Mouse (Mus musculus) heart, postnatal 0 days (tissue): ENCODE data around the gene Ifnz. TPM values are rescaled to one million over a fixed set of nuclear protein-coding genes. Genes with fewer than 3 reads are reported as not detected.
"Not testable (repeated sequence)": the region's sequence is repeated elsewhere in the genome, so short reads cannot be mapped to it uniquely, and the experiment has no call there.

ENCODE experiments used
- ATAC-seq: fragments of 200-750 bp; cut with Nextera tagmentation; 2 replicates; pipeline ENCODE4 v1.8.0; 2017; ENCODE audit warnings: low read depth, moderate number of reproducible peaks, moderate library complexity; ENCODE audit not compliant: insufficient read depth
- DNase-seq: peaks from one replicate; pipeline ENCODE4 v3.0.0-alpha.2; 2016; ENCODE audit warnings: low spot score
- H3K27ac ChIP-seq: fragments of 300-500 bp; sonication (generic); 2 replicates; pipeline ENCODE4 v1.5.1; 2014; ENCODE audit warnings: low read depth, mild to moderate bottlenecking
- H3K27me3 ChIP-seq: fragments of 300-500 bp; sonication (generic); 2 replicates; pipeline ENCODE4 v1.6.1; 2014; ENCODE audit warnings: low read length, mixed read lengths; ENCODE audit not compliant: control insufficient read depth, insufficient read depth
- H3K36me3 ChIP-seq: fragments of 300-500 bp; sonication (generic); replicated peaks from 2 replicates; pipeline ENCODE4 v1.6.1; 2014; ENCODE audit warnings: low read length, mixed read lengths; ENCODE audit not compliant: control insufficient read depth, insufficient read depth
- H3K4me1 ChIP-seq: fragments of 300-500 bp; sonication (generic); 2 replicates; pipeline ENCODE4 v1.6.1; 2014; ENCODE audit warnings: antibody characterized with exemption; ENCODE audit not compliant: control insufficient read depth, insufficient read depth
- H3K4me2 ChIP-seq: fragments of 300-500 bp; sonication (generic); 2 replicates; pipeline ENCODE4 v1.6.1; 2014; ENCODE audit warnings: low read depth, mild to moderate bottlenecking, low read length, moderate library complexity
- H3K4me3 ChIP-seq: fragments of 300-500 bp; sonication (generic); 2 replicates; pipeline ENCODE4 v1.5.1; 2014; ENCODE audit warnings: low read depth, low read length
- H3K9ac ChIP-seq: fragments of 300-500 bp; sonication (generic); replicated peaks from 2 replicates; pipeline ENCODE4 v1.6.1; 2014; ENCODE audit warnings: low read depth, low read length, mixed read lengths
- H3K9me3 ChIP-seq: fragments of 300-500 bp; sonication (generic); replicated peaks from 2 replicates; pipeline ENCODE4 v1.6.1; 2016; ENCODE audit warnings: low read length; ENCODE audit not compliant: control insufficient read depth
- CTCF ChIP-seq: IDR thresholded peaks from 2 replicates; pipeline ENCODE4 v1.5.1; 2016; ENCODE audit warnings: antibody characterized with exemption, control low read depth, low read depth
- EP300 ChIP-seq: IDR thresholded peaks from 2 replicates; pipeline ENCODE4 v1.6.1; 2016; ENCODE audit warnings: antibody characterized with exemption, low read depth
- WGBS: fragments of 180-500 bp; shearing (Covaris S2); extraction: QIAGEN DNeasy Blood & Tissue Kit; methylation state at CpG from one replicate; pipeline ENCODE4 v1.1.7; 2014; 5-methylcytosine and 5-hydroxymethylcytosine counted together
- polyA plus RNA-seq: library from polyadenylated mRNA; unstranded; fragments of >200 nt; fragmentation: Nextera tagmentation; extraction: Ambion mirVana; gene quantifications from 2 replicates; pipeline ENCODE4 v1.2.1, GENCODE M21; 2015
- total RNA-seq: library from RNA; depleted of rRNA; stranded (reverse); fragments of >200 nt; gene quantifications from 2 replicates; pipeline ENCODE4 v1.2.3, GENCODE M21; 2014; ENCODE audit warnings: low replicate concordance

Gene Ifnz
- total and polyA plus RNA-seq, 2 experiments from 2014 or later = 0.22 TPM; not detected in 1

DNA sequence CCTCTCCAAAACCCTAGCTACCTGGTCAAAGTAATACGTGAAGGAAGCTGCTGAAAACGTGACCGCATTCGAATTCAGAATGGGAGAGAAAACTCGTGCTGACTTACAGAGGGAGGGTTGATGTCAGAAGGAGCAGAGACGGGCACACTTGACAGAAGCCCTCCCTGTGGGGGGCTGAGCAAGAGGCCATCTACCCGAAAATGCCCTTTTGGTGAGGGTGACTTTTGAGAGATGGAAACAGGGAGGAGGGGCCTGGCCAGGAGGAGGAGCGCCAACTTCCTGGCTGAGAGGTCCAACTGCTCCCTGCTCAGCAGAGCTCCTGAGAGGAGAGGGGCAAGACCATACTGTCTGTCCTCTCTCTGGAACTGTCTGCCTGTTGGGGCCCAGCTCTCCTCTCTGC lies 23.3 kb downstream of the Ifnz start, which contains the start of gene Gm13288:
TSS of gene Gm13288 (plus strand) at position 301 of the 400 bp plus-strand sequence.
- not testable (repeated sequence) for H3K27ac ChIP-seq, H3K4me2 ChIP-seq, DNase-seq, H3K9me3 ChIP-seq, H3K36me3 ChIP-seq, ATAC-seq, H3K27me3 ChIP-seq, H3K9ac ChIP-seq, H3K4me1 ChIP-seq
- 0 out of 2 replicates have a peak within 1 kb of the TSS, but pooled peaks have one; percentile 24 for H3K4me3 ChIP-seq
- no CpG with 5 or more reads among the region's 8 CpGs for WGBS

DNA sequence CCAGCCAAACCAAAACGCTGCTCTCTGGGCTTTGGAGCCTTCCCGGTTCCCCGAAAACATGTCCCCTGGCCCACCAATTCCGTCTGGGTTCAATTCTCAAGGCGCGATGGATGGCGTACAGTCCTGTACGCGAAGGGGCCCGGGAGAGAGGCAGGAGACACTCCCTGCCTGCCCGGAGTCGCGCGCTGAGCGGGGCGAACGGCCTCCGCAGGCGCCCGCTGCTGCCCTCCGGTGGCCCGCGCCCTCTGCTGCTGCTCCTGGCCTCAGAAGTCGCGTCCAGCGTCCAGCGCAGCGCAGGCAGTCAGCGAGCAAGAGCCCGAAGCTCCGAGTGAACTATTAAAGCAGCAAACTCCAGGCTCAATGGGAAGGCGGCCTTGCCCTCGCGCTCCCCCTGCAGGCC lies 23.8 kb downstream of the Ifnz start:
- not testable (repeated sequence) for H3K9ac ChIP-seq, H3K9me3 ChIP-seq, H3K4me2 ChIP-seq, DNase-seq, H3K4me1 ChIP-seq, H3K27me3 ChIP-seq, H3K27ac ChIP-seq, H3K36me3 ChIP-seq, ATAC-seq
- 0% methylated on average over 4 of the region's 34 CpGs for WGBS
- 0 out of 2 replicates have a peak overlapping the region, but pooled peaks have one; percentile 24 for H3K4me3 ChIP-seq
- peak; percentile 32 for TF ChIP-seq CTCF

DNA sequence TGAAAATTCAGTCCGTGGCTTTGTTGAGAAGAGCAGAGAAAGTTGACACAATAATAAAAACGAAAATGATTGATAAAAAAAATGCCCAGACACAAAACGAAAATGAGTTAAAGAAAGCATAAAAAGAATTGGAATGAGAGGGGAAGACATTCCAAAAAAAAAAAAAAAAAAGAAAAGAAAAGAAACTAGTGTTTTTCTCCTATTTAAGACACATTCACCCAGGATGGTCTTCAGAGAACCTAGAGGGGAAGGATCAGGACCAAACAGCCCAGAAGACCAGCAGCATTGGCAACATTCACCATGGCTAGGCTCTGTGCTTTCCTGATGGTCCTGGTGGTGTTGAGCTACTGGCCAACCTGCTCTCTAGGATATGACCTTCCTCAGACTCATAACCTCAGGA lies 34.0 kb downstream of the Ifnz start, which contains the start of gene Ifna7:
TSS of gene Ifna7 (plus strand) at position 301 of the 400 bp plus-strand sequence.
- Histone ChIP-seq H3K9ac (no peak within 1 kb of the TSS), H3K27me3 (no peaks in the 10 kb centered on the region), H3K36me3 (no peaks in the 10 kb centered on the region), H3K4me3 (no peak within 1 kb of the TSS), H3K9me3 (no peaks in the 10 kb centered on the region), H3K27ac (no peak within 1 kb of the TSS), H3K4me1 (no peaks in the 10 kb centered on the region), H3K4me2 (no peak within 1 kb of the TSS)
- ATAC-seq = no peak
- 52% methylated on average over 3 of the region's 3 CpGs for WGBS
- no peak for TF ChIP-seq CTCF
- TF ChIP-seq EP300 = no peak
- DNase-seq = no peak

DNA sequence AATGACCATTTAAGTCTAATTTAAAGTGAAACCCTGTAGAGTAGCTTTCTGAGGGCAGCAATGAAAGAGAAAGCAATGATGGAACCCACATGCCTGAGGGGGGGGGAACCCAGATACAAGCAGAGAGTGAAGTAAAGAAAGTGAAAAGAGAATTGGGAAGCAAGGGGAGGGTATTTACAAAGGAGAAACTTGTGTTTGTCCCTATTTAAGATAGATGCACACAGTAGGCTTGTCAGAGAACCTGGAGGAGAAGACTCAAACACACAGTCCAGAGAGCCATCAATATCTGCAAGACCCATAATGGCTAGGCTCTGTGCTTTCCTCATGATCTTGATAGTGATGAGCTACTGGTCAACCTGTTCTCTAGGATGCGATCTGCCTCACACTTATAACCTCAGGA lies 37.7 kb downstream of the Ifnz start, which contains the start of gene Ifna11:
TSS of gene Ifna11 (plus strand) at position 301 of the 400 bp plus-strand sequence.
- Histone ChIP-seq H3K27me3 (no peaks in the 10 kb centered on the region), H3K27ac (no peak within 1 kb of the TSS), H3K4me1 (no peaks in the 10 kb centered on the region), H3K9me3 (no peaks in the 10 kb centered on the region), H3K4me2 (no peak within 1 kb of the TSS), H3K9ac (no peak within 1 kb of the TSS), H3K4me3 (no peak within 1 kb of the TSS), H3K36me3 (no peaks in the 10 kb centered on the region)
- no peak for ATAC-seq
- 57% methylated on average over 1 of the region's 1 CpGs for WGBS
- no peak for DNase-seq
- TF ChIP-seq EP300 (no peak), CTCF (no peak)

DNA sequence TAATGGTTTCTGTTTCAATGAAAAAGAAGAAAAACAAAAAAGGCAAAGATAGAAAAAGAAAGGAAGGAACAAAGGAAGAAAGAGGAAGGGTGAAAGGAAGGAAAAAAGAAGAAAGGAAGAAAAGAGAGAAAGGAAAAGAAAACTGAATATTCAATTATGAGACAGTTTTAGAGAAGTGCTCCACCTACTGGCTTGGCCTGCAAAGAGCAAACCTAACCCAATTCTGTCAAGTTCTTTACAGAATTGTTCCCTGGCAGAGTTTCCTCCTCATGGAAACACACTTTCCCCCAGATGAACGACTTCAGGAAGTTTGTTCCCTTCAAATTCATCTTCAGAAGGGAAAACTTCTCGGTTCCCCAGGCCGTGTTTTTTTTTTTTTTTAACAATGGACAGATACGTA lies 41.1 kb downstream of the Ifnz start:
- no peak overlapping the region for H3K4me3 ChIP-seq
- no peak overlapping the region for H3K4me2 ChIP-seq
- no peaks in the 10 kb centered on the region for H3K4me1 ChIP-seq
- WGBS = 25% methylated on average over 4 of the region's 4 CpGs
- H3K27me3 ChIP-seq = no peaks in the 10 kb centered on the region
- ATAC-seq = no peak
- no peaks in the 10 kb centered on the region for H3K36me3 ChIP-seq
- TF ChIP-seq CTCF = peak; percentile 42
- no peak for TF ChIP-seq EP300
- H3K27ac ChIP-seq = no peak overlapping the region
- no peak for DNase-seq
- H3K9ac ChIP-seq = no peak overlapping the region
- H3K9me3 ChIP-seq = no peaks in the 10 kb centered on the region

DNA sequence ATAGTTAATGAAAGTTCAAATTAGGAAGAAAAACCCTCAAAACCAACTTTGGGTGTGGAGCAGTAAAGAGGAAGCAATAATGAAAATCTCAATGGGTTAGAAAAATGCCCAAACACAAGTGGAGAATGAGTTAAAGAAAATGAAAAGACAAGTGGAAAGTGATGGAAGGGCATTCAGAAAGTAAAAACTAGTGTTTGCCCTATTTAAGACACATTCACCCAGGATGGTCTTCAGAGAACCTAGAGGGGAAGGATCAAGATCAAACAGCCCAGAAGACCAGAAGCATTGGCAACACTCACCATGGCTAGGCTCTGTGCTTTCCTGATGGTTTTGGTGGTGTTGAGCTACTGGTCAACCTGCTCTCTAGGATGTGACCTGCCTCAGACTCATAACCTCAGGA lies 45.2 kb downstream of the Ifnz start, which contains the start of gene Ifna6:
TSS of gene Ifna6 (plus strand) at position 301 of the 400 bp plus-strand sequence.
- not testable (repeated sequence) for H3K9ac ChIP-seq, DNase-seq, H3K4me2 ChIP-seq, H3K27ac ChIP-seq, H3K36me3 ChIP-seq, H3K4me3 ChIP-seq, ATAC-seq, H3K4me1 ChIP-seq, H3K9me3 ChIP-seq, H3K27me3 ChIP-seq
